Mouse (Mus musculus) right cerebral cortex, adult 2 months (tissue): ENCODE data around the gene Arhgef17.
"Not testable (repeated sequence)": the region's sequence is repeated elsewhere in the genome, so short reads cannot be mapped to it uniquely, and the experiment has no call there.

ENCODE experiments used
- DNase-seq, 2 experiments: peaks; one replicate each; pipeline ENCODE4 v3.0.0; 2021 to 2022; ENCODE audit warnings: low spot score in 2 of 2

Arhgef17 gene

GRCm38 (mm10) chr7:100873197-100873596 lies 58.7 kb downstream of the Arhgef17 start:
- no peak for DNase-seq

DNA sequence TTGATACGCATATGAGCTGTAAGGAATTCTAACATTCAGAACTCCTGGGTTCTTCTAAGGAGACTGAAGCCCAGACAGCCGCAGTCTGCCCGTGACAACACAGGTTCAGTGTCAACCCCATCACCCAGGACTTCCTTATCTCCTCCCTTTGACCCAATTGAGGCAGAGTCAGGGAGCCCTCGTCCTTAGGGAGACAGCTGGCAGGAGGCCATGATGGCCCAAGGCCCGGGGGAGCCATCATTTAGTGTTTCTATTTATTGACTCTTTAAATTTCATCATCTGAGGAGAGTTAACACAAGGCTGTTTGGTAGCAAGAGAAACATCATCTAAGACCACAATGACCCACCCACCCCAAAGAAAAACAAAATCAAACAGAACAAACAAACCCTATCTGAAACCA lies 60.0 kb downstream of the Arhgef17 start:
- DNase-seq: no peak

DNA sequence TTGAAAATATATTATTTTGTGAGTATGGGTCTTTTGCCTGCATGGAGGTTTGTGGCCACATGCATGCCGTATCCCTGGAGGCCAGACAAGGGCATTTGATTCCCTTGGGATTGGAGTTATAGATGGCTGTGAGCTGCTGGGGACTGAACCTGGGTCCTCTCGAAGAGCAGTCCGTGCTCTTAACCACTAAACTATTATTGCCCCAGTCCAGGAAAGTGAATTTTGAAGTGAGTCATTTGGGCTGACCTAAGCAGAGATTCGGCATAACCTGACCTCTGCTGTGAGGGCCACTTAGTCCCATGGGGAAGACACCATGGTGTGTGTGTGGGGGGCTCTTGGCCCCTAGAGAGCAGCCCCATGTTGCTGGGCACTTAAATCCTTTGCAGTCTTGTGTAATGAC lies 60.6 kb downstream of the Arhgef17 start:
- DNase-seq: no peak

GRCm38 (mm10) chr7:100869877-100870629 lies 61.9 kb downstream of the Arhgef17 start:
- DNase-seq: no peak

DNA sequence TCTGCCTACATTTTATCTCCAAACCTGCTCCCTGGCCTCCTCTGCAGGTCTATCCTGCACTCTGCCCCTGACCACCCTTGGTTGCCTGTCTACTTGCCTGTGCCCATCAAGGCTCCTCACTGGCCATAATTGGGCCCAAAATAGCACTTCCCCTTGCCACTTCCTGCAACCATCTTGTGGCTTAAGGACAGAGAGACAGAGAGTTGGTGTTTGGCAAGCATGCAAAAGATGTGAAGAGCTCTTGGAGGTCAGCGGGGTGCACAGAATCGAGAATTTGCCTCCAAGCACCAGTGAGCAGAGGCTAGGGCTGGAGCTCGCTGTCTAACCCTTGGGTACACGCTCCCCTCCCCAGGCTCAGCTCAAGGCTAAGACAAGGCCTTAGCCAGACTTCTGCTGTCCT lies 63.4 kb downstream of the Arhgef17 start:
- DNase-seq: no peak

- no peak for DNase-seq
These were observed 64.3 kb downstream of the Arhgef17 start for GRCm38 (mm10) chr7:100867561-100867960.

GRCm38 (mm10) chr7:100866675-100867074 lies 65.2 kb downstream of the Arhgef17 start:
- peak; percentile 82 to 91 for DNase-seq

GRCm38 (mm10) chr7:100862828-100863638 lies 68.9 kb downstream of the Arhgef17 start, which contains the start of gene Relt:
TSS of gene Relt (minus strand) at chr7:100863446.
- peak; percentile 84 to 87 for DNase-seq

GRCm38 (mm10) chr7:100862353-100862752 lies 69.6 kb downstream of the Arhgef17 start:
- no peak for DNase-seq

- no peak for DNase-seq
These were observed 70.7 kb downstream of the Arhgef17 start for GRCm38 (mm10) chr7:100861209-100861608.

DNA sequence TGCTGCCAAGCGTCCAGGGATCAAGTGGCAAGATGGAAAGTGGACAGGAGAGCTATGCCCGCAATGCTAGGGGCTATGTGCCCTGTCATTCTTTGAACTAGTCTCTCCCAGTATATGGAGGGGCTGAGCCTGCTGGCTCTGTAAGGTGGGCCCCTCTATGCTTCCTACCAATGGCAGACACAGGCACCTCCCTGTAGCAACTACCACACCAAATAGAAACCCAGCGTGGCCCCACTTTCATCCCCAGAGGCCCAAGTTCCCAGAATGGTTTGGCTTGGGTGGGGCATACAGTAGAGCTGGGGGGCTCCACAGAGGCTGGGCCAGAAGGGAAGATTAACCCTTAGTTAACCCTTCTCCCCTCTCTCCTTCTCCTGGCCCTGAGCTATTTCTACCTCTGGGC lies 71.5 kb downstream of the Arhgef17 start:
- DNase-seq: no peak

DNA sequence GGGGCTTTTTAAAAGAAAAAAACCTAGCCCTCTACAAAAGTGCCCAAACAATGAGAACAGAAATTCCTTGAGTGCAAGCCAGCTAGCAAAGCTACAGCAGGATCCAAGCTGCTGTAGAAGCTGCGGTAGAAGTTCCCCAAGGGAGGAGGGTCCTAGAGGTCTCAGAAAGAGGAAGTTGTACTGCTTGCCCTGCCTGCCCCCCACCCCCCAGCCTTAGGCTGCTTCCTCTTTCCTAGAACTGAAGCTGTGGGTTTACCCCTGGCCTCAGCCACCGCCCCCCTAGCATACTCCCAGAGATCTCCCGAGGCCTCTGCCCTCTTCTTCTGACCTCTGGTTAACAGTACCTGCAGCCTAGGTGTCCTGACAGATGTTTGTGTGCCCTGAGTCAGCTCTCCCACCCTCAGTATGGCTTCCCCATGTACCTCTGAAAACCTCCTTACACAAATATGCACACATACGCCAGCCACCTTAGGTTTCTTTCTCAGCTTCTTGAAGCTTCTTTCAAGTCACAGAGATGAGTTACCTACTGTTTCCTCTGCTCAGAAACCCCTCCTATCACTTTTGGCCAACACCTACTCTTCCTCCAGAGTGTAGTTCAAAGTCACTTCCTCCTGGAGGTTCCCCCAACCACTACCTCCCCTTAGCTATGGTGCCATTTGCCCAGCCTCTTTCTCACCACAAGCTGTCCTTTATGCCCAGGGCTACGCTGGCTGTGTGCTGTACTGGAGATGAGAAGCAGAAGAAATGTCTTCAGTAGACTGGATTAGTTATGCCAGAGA lies 75.9 kb downstream of the Arhgef17 start:
- DNase-seq: no peak

GRCm38 (mm10) chr7:100855300-100855699 lies 76.6 kb downstream of the Arhgef17 start:
- DNase-seq: no peak

DNA sequence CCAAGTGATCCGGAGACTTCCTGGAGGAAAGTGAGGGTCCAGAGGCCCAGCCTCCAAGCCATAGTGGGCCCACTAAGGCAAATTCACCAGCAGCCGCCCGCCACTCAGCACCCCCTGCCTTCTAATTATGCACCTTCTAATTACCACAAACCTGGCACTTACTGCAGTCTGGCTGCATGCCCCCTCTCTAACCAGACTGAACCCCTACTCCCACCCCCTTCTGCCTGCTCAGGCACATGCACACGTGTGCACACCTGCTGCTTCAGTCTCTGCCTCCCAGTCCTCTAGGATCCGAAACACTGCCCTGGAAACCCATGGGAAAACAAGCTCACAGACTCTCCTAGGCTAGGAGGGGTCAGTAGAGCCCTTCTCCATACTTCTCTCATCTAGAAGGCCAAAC lies 77.0 kb downstream of the Arhgef17 start:
- DNase-seq: no peak

DNA sequence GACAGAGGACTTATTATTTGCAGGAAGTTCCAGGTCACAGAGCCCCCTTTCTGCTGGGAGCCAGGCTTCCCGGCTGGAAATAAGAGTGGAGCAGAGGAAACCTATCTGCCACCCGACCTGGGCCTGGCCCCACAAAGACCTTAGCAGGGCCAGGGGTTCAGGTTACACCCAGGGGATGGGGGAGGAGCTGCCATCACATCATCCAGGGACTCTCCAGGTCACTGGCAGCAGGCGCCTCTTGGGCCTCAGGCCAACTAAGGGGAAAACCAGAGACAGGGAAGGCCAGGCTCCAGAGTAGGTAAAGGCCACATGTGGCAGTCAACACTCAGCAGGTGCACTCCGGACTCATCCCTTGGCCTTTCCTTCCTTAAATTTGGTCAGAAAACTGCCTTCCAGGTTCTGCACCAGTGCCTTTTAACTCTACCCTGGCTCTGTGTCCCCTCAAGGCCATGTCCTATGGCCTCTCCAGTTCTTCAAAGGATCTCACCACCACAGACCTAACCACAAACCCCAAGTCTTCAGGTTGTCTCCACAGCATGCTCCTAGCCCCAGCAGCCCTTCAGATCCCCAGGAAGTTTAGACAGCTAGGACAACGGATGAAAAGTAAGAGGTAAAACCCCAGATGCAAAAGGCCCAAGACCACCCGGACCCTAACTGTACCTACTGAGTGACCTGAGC lies 77.6 kb downstream of the Arhgef17 start:
- DNase-seq: no peak

- DNase-seq: no peak
These were observed 78.5 kb downstream of the Arhgef17 start for GRCm38 (mm10) chr7:100853396-100853795.

- no peak for DNase-seq
These were observed 80.2 kb downstream of the Arhgef17 start for GRCm38 (mm10) chr7:100851481-100852356.

- no peak for DNase-seq
These were observed 82.4 kb downstream of the Arhgef17 start for GRCm38 (mm10) chr7:100849508-100849907.

- peak; percentile 81 to 89 for DNase-seq
These were observed 83.2 kb downstream of the Arhgef17 start for GRCm38 (mm10) chr7:100848744-100849143.

DNA sequence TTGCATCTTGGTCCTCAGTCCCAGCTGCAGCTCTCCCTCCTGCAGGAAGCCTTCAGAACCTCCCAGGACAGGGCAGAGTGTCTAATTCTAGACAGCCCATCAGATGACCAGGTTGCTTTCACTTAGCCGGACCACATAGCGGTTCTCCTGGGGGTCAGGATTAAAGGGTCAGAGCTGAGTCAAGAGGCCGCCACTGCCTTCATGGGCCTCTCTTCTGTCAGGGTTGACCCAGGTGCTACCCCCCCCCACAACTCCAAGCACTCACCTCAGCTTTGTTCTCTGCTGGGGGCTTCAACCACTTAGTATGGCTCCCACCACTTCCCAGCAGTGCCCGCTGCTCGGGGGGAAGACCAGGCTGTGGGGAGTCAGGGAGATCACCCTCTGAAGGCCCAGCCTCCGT lies 84.8 kb downstream of the Arhgef17 start:
- no peak for DNase-seq

- DNase-seq: not testable (repeated sequence)
These were observed 85.9 kb downstream of the Arhgef17 start for GRCm38 (mm10) chr7:100846033-100846432.
